Mouse (Mus musculus): ENCODE measurements around the gene Setd1a.
A peak's percentile ranks its signal among the peaks of the same experiment; 100 is the strongest.
"Not testable (repeated sequence)": the region's sequence is repeated elsewhere in the genome, so short reads cannot be mapped to it uniquely, and the experiment has no call there.

The Setd1a gene

GRCm38 (mm10) chr7:127840031-127840430, 63.6 kb downstream of the Setd1a start:
- DNase-seq: not testable (repeated sequence)

GRCm38 (mm10) chr7:127840886-127841285, 64.4 kb downstream of the Setd1a start:
- peak in 1 of 2 experiments; percentile 43 for DNase-seq

- DNase-seq: peak; percentile 89 to 93
These were observed 65.0 kb downstream of the Setd1a start for GRCm38 (mm10) chr7:127841340-127842000.

GRCm38 (mm10) chr7:127842001-127842718, 65.7 kb downstream of the Setd1a start:
- DNase-seq: peak; percentile 85 to 89

Data from kidney, adult 8-10 months (tissue).